Mouse (Mus musculus): ENCODE data around the gene Rarb.

DNA sequence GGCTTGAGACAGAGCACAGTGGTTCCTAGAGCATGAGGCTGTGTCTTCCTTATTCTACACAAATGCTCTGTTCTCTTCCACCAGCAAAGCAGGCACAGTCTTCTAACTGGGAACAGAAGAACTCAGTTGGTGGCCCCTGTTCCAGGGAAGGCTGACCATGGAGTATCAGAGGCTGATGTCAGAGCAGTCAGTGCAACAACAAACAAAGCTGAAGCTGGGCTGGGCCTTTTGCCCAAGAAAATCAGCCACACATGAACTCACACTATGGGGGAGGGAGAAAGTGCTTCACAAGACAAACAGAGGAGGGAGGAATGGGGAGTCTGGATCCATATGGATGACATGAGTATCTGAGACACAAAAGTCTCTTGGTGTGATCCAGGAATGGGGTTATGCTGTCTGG, 56.2 kb downstream of the Rarb start:
- TF ChIP-seq POLR2A (IDR thresholded peaks at IDR 0.05; ENCODE audit: extremely low read depth, insufficient read depth, low read length), result no peak
- TF ChIP-seq CTCF (IDR thresholded peaks at IDR 0.05; ENCODE audit: extremely low read depth, insufficient read depth, low read length), result no peak

All from cortical plate, adult 2 months (tissue).